Mouse (Mus musculus): ENCODE measurements around the gene Vti1a.

Gene Vti1a

DNA sequence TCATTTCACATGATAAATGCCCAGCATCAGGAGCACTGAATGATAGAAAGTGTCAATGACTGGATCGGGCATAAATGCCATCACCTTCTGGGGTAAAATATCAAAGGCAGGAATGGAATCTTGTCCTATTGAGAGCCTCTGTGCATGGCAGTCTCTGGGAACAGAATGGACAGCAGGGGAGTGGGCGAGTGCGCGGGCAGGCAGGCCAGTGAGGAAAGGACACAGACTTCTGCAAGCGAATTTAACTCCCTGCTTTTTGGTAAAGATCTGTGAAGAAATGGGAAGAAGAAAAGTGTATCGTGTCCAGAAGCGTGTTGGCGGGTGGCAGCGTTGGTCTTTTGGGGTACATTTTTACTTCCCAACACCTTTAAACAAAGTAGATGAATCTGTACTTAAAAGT lies 207.2 kb downstream of the Vti1a start:
- peak; percentile 52 to 61 for DNase-seq (ENCODE audit: low spot score in 2 of 2)

GRCm38 (mm10) chr19:55524385-55524784 lies 208.3 kb downstream of the Vti1a start:
- DNase-seq (ENCODE audit: low spot score in 2 of 2), result no peak

GRCm38 (mm10) chr19:55525056-55525455 lies 209.0 kb downstream of the Vti1a start:
- no peak for DNase-seq (ENCODE audit: low spot score in 2 of 2)

DNA sequence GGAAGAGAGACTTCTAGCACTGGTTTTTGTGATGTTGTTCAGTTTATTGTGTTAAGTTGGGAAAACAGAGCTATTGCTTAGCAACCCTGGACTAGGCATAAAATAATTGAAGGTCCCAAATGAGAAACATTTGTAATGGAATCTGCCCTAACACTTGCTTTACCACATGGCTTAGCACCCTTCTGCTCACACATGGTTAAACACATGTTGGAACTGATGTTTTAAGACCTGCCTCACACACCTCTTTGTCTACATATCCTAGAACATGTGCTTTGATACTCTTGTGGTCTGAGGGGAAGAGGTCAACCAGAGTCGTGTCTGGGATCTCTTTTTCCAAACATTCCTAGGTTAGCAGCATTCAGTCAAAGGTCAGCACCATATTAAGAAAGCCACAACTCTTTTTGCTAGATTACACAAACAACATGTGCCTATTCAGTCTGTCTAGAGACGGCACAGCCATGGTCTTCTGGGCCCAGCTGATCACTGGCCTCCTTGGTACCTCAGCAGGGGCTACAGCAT lies 210.7 kb downstream of the Vti1a start:
- DNase-seq (ENCODE audit: low spot score in 2 of 2), result no peak

DNA sequence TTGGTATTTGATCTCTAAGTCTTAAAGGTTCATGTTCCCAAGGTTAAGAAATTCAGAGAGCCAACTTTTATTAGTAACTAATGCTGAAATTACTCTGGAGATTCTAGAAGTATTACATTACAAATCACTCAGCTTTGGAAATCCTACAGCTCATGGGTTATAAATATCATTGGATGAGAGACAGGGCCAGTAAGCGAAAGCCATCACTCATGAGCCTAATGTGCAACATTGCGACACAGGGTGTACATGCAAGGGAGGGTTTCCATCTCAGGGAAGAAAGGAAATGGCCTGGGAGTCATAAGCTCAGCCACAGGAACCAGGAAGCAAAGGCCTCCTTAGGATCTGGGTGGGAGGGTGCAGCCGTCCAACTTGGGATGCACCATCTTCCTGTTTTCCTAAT lies 213.9 kb downstream of the Vti1a start:
- no peak for DNase-seq (ENCODE audit: low spot score in 2 of 2)

- no peak for DNase-seq (ENCODE audit: low spot score in 2 of 2)
Observed at GRCm38 (mm10) chr19:55532681-55533080, 216.6 kb downstream of the Vti1a start.

- no peak for DNase-seq (ENCODE audit: low spot score in 2 of 2)
Observed at GRCm38 (mm10) chr19:55536273-55536937, 220.3 kb downstream of the Vti1a start.

DNA sequence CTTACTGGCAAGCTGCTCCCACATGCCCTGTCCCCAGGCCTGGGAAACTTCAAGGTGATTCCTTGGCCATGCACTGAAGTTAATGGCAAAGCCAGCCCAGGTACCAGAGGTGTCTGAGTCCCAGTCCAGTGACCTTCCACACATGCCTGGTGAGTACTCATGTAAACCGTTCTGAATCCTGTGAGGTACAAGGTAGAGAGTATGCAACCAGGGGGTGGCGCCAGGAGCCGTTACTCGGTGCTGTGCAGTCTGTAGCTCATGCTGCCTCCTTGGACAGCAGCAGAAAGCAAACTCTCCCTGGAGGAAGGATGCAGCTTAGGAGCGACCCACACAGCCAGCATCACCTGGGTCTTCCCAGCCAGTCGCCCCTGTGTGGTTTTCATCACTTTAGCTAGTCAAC lies 221.6 kb downstream of the Vti1a start:
- DNase-seq (ENCODE audit: low spot score in 2 of 2), result no peak

DNA sequence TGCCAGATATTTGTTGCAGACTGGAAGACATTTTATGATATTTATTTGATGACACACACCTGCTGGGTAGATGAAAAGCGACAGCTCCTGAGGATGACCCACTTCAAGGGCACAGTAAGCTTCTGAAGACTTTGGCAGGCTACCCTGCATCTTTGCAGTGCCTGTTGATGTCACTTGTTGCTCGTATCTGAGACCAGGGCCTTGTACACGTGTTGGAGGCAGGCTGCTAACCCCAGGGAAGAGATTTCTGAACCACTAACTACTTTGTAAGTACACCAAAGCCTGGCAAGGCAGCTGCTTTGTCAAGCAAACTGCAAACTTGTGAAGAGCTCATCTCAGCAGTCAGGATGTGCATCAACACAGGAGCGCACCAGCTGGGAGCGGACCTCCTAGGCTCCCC lies 225.5 kb downstream of the Vti1a start:
- no peak for DNase-seq (ENCODE audit: low spot score in 2 of 2)

GRCm38 (mm10) chr19:55542461-55542860 lies 226.4 kb downstream of the Vti1a start:
- no peak for DNase-seq (ENCODE audit: low spot score in 2 of 2)

DNA sequence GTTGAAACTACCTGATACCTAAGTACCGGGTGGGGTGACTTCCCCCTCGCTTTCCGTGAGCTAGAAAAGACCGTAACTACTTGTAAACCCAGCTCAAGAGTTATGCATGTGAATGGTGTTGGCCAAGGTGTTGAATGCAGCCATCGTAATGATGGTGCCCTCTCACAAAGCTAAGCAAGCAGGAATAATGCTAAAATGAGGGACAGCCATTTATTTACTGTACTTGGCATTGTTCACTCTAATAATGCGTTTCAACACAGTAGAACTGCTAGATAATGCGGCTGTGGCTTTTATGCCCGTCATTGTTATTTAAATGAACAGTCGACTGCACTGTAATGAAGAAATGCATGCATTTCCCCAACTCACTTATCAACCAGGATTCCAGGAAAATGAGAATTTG lies 227.1 kb downstream of the Vti1a start:
- no peak for DNase-seq (ENCODE audit: low spot score in 2 of 2)

GRCm38 (mm10) chr19:55544498-55544897 lies 228.4 kb downstream of the Vti1a start:
- no peak for DNase-seq (ENCODE audit: low spot score in 2 of 2)

DNA sequence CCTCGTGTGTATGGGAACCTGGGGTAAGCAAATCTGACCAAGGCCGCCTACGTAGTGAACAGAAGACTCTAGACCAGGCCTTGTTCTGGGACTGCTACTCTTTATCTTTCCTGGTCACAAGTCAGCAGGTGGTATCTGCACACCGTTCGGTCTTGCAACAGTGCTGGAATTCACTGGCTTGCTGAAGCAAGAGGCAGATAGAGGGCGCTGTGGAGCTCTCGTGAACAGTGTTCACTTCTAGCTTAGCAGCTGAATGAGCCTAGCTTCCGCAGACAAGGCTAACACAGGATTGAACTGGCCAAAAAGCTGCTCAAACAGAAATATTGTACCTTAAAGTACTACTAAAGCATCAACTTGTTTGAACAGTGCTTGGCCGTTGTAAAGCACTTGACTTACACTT lies 229.4 kb downstream of the Vti1a start:
- peak; percentile 73 to 85 for DNase-seq (ENCODE audit: low spot score in 2 of 2)

- no peak for DNase-seq (ENCODE audit: low spot score in 2 of 2)
Observed at GRCm38 (mm10) chr19:55546009-55546528, 230.0 kb downstream of the Vti1a start.

DNA sequence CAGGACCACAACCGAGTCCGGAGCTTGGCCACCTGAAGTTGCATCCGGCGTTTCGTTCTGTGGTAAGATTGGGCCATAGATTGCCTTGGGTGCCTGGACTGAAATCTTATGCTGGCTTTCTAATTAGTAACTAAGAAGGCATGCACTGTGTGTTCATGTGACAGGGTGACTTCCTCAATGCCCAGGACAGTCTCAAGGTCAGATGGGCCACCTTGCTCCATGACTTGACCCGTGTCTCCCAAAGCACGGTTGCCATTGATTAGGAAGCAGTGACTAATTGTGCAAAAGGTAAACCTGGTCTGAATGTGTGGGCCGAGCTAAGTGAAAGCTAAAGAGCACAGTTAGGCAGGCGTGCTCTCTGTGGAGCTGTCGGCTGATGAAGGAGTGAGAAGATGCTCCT lies 232.1 kb downstream of the Vti1a start:
- no peak for DNase-seq (ENCODE audit: low spot score in 2 of 2)

DNA sequence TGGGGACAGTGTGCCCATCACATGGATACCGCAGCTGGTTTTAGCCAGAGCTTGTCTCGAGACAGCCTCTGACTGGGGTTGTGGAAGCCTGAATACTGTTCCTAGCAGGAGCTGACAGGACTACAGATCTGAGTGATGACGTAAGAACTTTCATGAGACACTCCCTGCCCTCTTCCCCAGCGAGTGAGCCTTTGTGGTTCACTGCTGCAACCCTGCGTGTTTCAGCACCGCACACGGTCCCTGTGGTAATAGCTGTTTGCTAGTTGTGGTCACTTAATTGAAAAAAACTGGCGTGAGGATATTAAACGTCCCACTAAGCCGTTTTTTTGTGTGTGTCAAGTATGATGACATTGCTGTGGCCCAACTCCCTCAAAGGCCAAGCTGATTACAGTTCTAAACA lies 232.6 kb downstream of the Vti1a start:
- DNase-seq (ENCODE audit: low spot score in 2 of 2), result no peak

DNA sequence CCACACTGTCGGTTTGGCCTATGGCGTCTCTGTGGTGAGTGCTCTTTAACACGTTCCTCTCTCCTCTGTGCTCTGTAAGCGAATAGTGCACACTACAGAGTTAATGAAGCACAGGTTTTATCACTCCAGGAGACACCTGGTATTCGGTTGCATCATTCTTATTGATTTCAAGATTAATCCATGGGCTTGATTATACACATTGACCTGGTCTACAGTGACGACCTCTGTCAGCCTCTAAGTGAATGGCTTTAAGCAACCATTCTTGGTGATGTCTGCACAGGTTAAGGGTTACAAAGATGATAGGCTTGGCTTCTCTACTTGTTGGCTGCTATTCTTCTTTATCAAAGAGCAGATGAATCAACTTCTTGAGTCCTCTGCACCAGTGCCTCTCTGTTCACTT lies 234.1 kb downstream of the Vti1a start:
- no peak for DNase-seq (ENCODE audit: low spot score in 2 of 2)

DNA sequence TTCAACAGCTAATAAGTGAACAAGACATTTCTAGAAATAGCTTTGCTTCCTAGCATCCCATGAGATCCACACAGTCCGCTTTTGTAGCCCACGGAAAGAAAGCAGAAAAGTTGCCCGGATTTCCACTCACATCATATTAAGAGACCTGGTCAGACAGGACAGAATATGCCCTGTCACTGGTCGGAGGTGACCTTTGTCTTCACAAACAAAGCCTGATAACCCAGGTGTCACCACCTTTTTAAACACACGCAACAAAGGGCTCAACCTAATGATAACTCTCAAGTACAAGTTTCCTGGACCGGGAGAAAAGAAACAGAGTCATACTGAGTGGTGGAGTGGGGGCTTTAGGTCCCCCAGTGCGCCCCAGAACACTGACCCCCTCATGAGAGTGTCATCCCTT lies 236.2 kb downstream of the Vti1a start:
- no peak for DNase-seq (ENCODE audit: low spot score in 2 of 2)

GRCm38 (mm10) chr19:55552861-55553260 lies 236.8 kb downstream of the Vti1a start:
- DNase-seq (ENCODE audit: low spot score in 2 of 2), result no peak

DNA sequence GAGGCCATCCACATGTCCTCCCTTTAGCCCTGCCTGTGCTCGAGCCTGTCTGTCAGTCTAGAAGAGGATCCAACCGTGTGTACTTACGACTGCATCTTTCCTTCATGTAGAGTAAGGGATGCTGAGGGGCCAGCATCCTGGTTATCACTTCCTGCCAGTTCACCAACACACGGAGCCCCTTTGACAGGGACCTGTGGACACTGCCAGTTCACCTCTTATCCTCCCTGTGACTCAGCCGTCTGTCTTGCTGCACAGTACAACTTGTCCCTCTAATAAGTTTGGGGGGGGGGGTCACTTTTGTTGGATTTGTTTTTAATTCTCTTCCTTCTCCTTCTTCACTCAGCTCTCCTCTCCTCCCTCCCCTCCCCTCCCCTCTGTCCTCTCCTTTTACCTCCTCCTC lies 238.2 kb downstream of the Vti1a start:
- no peak for DNase-seq (ENCODE audit: low spot score in 2 of 2)

- DNase-seq (ENCODE audit: low spot score in 2 of 2), result no peak
Observed at GRCm38 (mm10) chr19:55554703-55555102, 238.6 kb downstream of the Vti1a start.

- DNase-seq (ENCODE audit: low spot score in 2 of 2), result peak; percentile 76 to 84
Observed at GRCm38 (mm10) chr19:55556168-55556999, 240.3 kb downstream of the Vti1a start.

DNA sequence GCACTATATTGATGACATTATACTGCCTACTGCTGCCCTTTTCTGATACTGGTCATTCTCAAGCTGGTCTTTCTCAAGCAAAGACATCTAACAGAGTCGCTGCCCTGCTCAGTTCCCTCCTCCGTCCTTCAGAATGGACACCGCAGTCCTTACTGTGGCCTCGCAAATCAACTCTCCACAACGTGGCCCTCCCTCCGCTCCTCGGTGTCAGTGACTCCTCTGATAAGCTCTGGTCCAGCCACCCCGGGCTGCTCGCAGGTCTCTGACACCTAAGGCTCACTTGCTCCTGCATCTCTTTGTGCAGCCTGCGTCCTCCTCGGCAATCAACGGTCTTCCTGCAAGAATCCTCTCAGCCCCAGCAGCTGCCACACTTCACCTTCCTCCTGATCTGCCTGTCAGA lies 243.2 kb downstream of the Vti1a start:
- no peak for DNase-seq (ENCODE audit: low spot score in 2 of 2)
